Mouse (Mus musculus) CH12.LX (cell line): ENCODE results near the gene Plaur. TPM values are rescaled to one million over a fixed set of nuclear protein-coding genes. Genes with fewer than 3 reads are reported as not detected.

Source experiments
- DNase-seq: peaks from one replicate; pipeline ENCODE4 v3.0.0-alpha.2; 2013; ENCODE audit errors: extremely low read depth
- H3K27ac ChIP-seq: 2 replicates; pipeline ENCODE4 v1.5.1; 2012; ENCODE audit warnings: low read depth, mild to moderate bottlenecking, control low read depth, moderate library complexity; ENCODE audit not compliant: insufficient read depth
- H3K27me3 ChIP-seq: replicated peaks from 2 replicates; pipeline ENCODE3; 2012; ENCODE audit warnings: inconsistent platforms
- H3K36me3 ChIP-seq, 2 experiments: replicated peaks in 1 of 2; 2 replicates each; pipeline versions ENCODE3 to v1.6.1; 2012; ENCODE audit warnings: inconsistent platforms in 1 of 2, low read length in 1 of 2, mild to moderate bottlenecking in 1 of 2, mixed read lengths in 1 of 2, moderate library complexity in 1 of 2; ENCODE audit not compliant: control insufficient read depth in 1 of 2, insufficient read depth in 1 of 2
- H3K4me1 ChIP-seq, 2 experiments: 2 replicates each; pipeline ENCODE4 v1.6.1; 2012; ENCODE audit warnings: inconsistent platforms in 1 of 2, moderate library complexity in 1 of 2; ENCODE audit not compliant: insufficient read depth in 2 of 2, control insufficient read depth in 1 of 2
- H3K4me2 ChIP-seq: 2 replicates; pipeline ENCODE4 v1.6.1; 2012; ENCODE audit warnings: low read depth, mild to moderate bottlenecking, control low read depth; ENCODE audit not compliant: poor library complexity, insufficient read depth, severe bottlenecking
- H3K4me3 ChIP-seq, 3 experiments: fragments of 150-350 bp in 1 of 3; sonication (generic) in 1 of 3; replicated peaks in 1 of 3; 2 replicates each; pipeline versions ENCODE3 to v1.5.1; 2011 to 2012; ENCODE audit warnings: low read depth in 2 of 3, low read length in 2 of 3, mild to moderate bottlenecking in 2 of 3, moderate library complexity in 2 of 3, control low read depth in 1 of 3, improper control_type of control experiment in 1 of 3, inconsistent platforms in 1 of 3, mixed read lengths in 1 of 3; ENCODE audit not compliant: poor library complexity in 1 of 3
- H3K79me2 ChIP-seq: replicated peaks from 2 replicates; pipeline ENCODE4 v1.6.1; 2012; ENCODE audit warnings: mild to moderate bottlenecking, moderate library complexity; ENCODE audit not compliant: control insufficient read depth, poor library complexity, insufficient read depth, severe bottlenecking; ENCODE audit errors: extremely low read depth
- H3K9ac ChIP-seq: 2 replicates; pipeline ENCODE4 v1.6.1; 2012; ENCODE audit warnings: low read depth, mild to moderate bottlenecking, control low read depth, moderate library complexity; ENCODE audit not compliant: insufficient read depth
- H3K9me3 ChIP-seq: replicated peaks from 2 replicates; pipeline ENCODE3; 2012; ENCODE audit warnings: low read length, inconsistent platforms, mixed read lengths
- E2F4 ChIP-seq: IDR thresholded peaks from 2 replicates; pipeline ENCODE4 v1.6.1; 2011; ENCODE audit warnings: low read depth, low read length, improper control_type of control experiment; ENCODE audit not compliant: insufficient replicate concordance
- EP300 ChIP-seq: IDR thresholded peaks from 2 replicates; pipeline ENCODE4 v1.6.1; 2011; ENCODE audit warnings: low read length, improper control_type of control experiment
- ETS1 ChIP-seq: conservative IDR thresholded peaks from 2 replicates; pipeline ENCODE4 v1.6.1; 2012; ENCODE audit warnings: low read depth, mild to moderate bottlenecking, inconsistent platforms, low read length, improper control_type of control experiment, moderate library complexity
- KAT2A ChIP-seq: IDR thresholded peaks from 2 replicates; pipeline ENCODE4 v1.6.1; 2012; ENCODE audit warnings: low read length, improper control_type of control experiment, inconsistent platforms; ENCODE audit not compliant: insufficient replicate concordance
- MAFK ChIP-seq: IDR thresholded peaks from 2 replicates; pipeline ENCODE4 v1.6.1; 2011; ENCODE audit warnings: low read length, improper control_type of control experiment; ENCODE audit not compliant: insufficient replicate concordance
- MAZ ChIP-seq: IDR thresholded peaks from 2 replicates; pipeline ENCODE4 v1.6.1; 2012; ENCODE audit warnings: low read depth, mild to moderate bottlenecking, inconsistent platforms, low read length, improper control_type of control experiment, moderate library complexity
- NRF1 ChIP-seq: IDR thresholded peaks from 2 replicates; pipeline ENCODE4 v1.6.1; 2014; ENCODE audit warnings: low read depth, mild to moderate bottlenecking, inconsistent platforms, low read length, improper control_type of control experiment, moderate library complexity
- PAX5 ChIP-seq: IDR thresholded peaks from 2 replicates; pipeline ENCODE4 v1.6.1; 2012; ENCODE audit warnings: low read length, inconsistent platforms, mixed read lengths
- POLR2A ChIP-seq: IDR thresholded peaks from 2 replicates; pipeline ENCODE4 v1.6.1; 2011; ENCODE audit warnings: low read depth, mild to moderate bottlenecking, improper control_type of control experiment, low read length
- POLR2AphosphoS2 ChIP-seq: IDR thresholded peaks from 2 replicates; pipeline ENCODE4 v1.6.1; 2011; ENCODE audit warnings: low read depth, low read length, improper control_type of control experiment
- RCOR1 ChIP-seq: conservative IDR thresholded peaks from 2 replicates; pipeline ENCODE4 v1.6.1; 2012; ENCODE audit warnings: low read depth, mild to moderate bottlenecking, inconsistent platforms, low read length, improper control_type of control experiment
- SIN3A ChIP-seq: IDR thresholded peaks from 2 replicates; pipeline ENCODE4 v1.6.1; 2012; ENCODE audit warnings: low read length, improper control_type of control experiment, inconsistent platforms
- SMC3 ChIP-seq: IDR thresholded peaks from 2 replicates; pipeline ENCODE4 v1.6.1; 2011; ENCODE audit warnings: low read depth, low read length, improper control_type of control experiment
- ZKSCAN1 ChIP-seq: IDR thresholded peaks from 2 replicates; pipeline ENCODE4 v1.6.1; 2012; ENCODE audit warnings: low read depth, inconsistent platforms, low read length, improper control_type of control experiment, borderline replicate concordance
- dilution Hi-C: fragments of 300-500 bp; cut with MboI; formaldehyde crosslinking; loops from 2 replicates; pipeline ENCODE4 v1.14.3; 2020; ENCODE audit warnings: low sequenced_read_pairs; ENCODE audit not compliant: extremely low pct_unique_long_range_greater_than_20kb, extremely low pct_ligation_motif_present
- in situ Hi-C: fragments of 300-500 bp; cut with MboI; formaldehyde crosslinking; loops from 3 replicates; pipeline ENCODE4 v1.14.3; 2019; ENCODE audit warnings: low sequenced_read_pairs, low pct_ligation_motif_present, low pct_unique_long_range_greater_than_20kb, mixed read lengths
- polyA plus RNA-seq: library from polyadenylated mRNA; unstranded; fragments of >175 nt; gene quantifications from 2 replicates; pipeline ENCODE4 v1.2.1, GENCODE M21; 2012; ENCODE audit warnings: low read depth; ENCODE audit not compliant: insufficient read length
- total RNA-seq, 2 experiments: library from RNA; depleted of rRNA; stranded (reverse); fragments of 300-350 nt in 1 of 2; fragments of >200 nt in 1 of 2; gene quantifications; 2 replicates each; pipeline ENCODE4 v1.2.3; 2012 to 2014

The Plaur gene
- total and polyA plus RNA-seq, 3 experiments = 0.13 to 0.72 (median 0.26) TPM

DNA sequence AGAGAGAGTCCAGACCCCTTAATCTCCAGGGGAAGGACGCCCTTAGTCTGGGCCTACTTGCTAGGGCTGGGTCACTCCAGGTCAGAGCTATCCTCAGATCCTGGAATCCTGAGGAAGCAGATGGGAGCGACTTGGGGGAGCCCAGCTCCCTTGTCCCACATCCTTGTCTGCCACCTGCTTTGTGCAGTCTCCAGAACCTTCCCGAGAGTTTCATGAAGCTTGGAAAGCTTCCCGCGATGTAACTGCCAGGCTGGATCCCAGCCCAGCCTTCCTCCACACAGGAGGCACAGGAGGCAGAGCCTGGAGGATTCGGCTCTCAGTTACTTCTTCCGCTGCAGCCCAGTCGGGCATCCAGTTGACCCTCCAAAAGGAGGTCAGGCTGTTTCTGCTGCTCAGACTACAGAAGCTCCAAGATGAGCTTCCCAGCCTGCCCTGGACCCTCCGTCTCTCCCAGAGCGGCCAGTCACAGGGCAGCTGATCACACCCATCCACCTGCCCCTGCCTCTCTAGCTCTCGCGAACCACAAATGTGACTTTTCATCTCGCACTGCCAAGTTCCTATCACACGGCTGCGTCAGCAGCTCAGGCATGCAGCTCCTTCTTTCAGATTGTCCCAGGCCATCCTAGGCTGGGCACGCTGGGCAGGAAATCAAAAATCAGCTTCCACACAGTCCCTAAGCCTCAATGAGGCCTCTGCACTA is 32.7 kb upstream of the Plaur start:
- Histone ChIP-seq H3K9ac (no peak overlapping the region), H3K79me2 (no peaks in the 10 kb centered on the region), H3K9me3 (no peaks in the 10 kb centered on the region), H3K27me3 (no peaks in the 10 kb centered on the region), H3K4me3 (no peak overlapping the region), H3K27ac (no peak overlapping the region), H3K4me1 (no peaks in the 10 kb centered on the region), H3K36me3 (peaks cover 0 to 3% of the 10 kb centered on the region in 2 experiments), H3K4me2 (no peak overlapping the region)
- in situ Hi-C loops = no loop called here
- TF ChIP-seq ZKSCAN1 (no peak), EP300 (no peak), KAT2A (no peak), MAZ (no peak), POLR2AphosphoS2 (no peak), RCOR1 (no peak), E2F4 (no peak), MAFK (no peak), ETS1 (no peak), PAX5 (no peak), NRF1 (no peak), POLR2A (no peak), SMC3 (no peak)
- dilution Hi-C loops = no loop called here
- DNase-seq = no peak

DNA sequence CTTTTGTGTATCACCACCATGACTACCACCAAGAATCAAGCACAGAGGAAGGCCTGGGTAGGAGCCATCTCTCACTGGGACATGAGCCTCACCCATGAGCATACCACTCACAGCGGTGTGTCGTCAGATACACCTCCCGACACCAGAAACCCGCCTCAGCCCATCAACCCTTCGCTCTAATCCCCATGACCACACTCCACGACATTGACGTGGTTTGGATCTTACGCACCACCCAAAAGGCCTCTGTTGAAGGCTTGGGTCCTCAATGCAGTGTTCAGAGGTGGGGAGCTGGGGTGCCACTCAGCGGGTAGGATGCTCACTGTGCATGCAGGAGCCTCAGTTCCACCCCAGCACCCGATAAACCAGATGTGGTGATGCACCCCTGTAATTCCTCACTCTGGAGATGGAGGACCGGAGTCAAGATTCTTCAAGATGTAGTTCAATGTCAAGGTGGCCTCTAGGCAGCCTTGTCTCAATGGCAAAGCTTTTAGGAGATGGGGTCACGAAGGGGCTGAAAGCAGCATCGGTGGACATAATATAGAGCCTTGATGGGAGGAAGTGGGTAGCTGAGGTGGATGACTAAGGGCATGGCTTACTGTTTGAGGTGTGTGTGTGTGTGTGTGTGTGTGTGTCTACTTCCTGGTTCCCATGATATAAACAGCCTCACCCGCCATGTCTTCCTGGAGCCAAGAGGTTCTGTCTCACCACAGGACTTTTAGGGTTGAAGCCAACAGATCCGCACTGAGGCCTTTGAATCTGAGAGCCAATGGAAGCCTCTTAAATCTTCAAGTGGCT is 31.5 kb upstream of the Plaur start:
- in situ Hi-C loops = no loop called here
- Histone ChIP-seq H3K9me3 (no peaks in the 10 kb centered on the region), H3K4me1 (no peaks in the 10 kb centered on the region), H3K79me2 (no peaks in the 10 kb centered on the region), H3K4me3 (no peak overlapping the region), H3K9ac (no peak overlapping the region), H3K27ac (no peak overlapping the region), H3K36me3 (no peaks in the 10 kb centered on the region), H3K27me3 (no peaks in the 10 kb centered on the region), H3K4me2 (no peak overlapping the region)
- no peak for TF ChIP-seq KAT2A
- TF ChIP-seq SIN3A = no peak
- TF ChIP-seq E2F4 = no peak
- no peak for TF ChIP-seq ZKSCAN1
- no peak for DNase-seq
- dilution Hi-C loops = no loop called here
